Mouse (Mus musculus) forebrain, postnatal 0 days (tissue): ENCODE measurements at regions not wholly inside any gene's neighbourhood (a gene's known extent, or its start where the extent isn't known, plus 50 kb on each side); places are given as distances from the start of the nearest gene placed in this dataset.

Experiments used
- ATAC-seq: fragments of 200-750 bp; cut with Nextera tagmentation; 2 replicates; pipeline ENCODE4 v1.8.0; 2017; ENCODE audit warnings: mild to moderate bottlenecking, moderate library complexity
- DNase-seq: peaks from one replicate; pipeline ENCODE4 v3.0.0-alpha.2; 2015
- H3K27ac ChIP-seq: fragments of 300-500 bp; sonication (generic); 2 replicates; pipeline ENCODE4 v1.5.1; 2014; ENCODE audit warnings: low read depth, mild to moderate bottlenecking, antibody characterized with exemption, low read length, moderate library complexity, mixed read lengths
- H3K27me3 ChIP-seq: fragments of 300-500 bp; sonication (generic); 2 replicates; pipeline ENCODE4 v1.6.1; 2014; ENCODE audit warnings: mild to moderate bottlenecking, low read length, mixed read lengths; ENCODE audit not compliant: insufficient read depth
- H3K36me3 ChIP-seq: fragments of 300-500 bp; sonication (generic); 2 replicates; pipeline ENCODE4 v1.6.1; 2014; ENCODE audit warnings: mild to moderate bottlenecking, moderate library complexity; ENCODE audit not compliant: insufficient read depth
- H3K4me1 ChIP-seq: fragments of 300-500 bp; sonication (generic); 2 replicates; pipeline ENCODE4 v1.6.1; 2014; ENCODE audit warnings: antibody characterized with exemption; ENCODE audit not compliant: insufficient read depth
- H3K4me2 ChIP-seq: fragments of 300-500 bp; sonication (generic); 2 replicates; pipeline ENCODE4 v1.6.1; 2014; ENCODE audit warnings: low read depth, mild to moderate bottlenecking, moderate library complexity
- H3K4me3 ChIP-seq: fragments of 300-500 bp; sonication (generic); 2 replicates; pipeline ENCODE4 v1.5.1; 2014; ENCODE audit warnings: low read depth, low read length, mixed read lengths
- H3K9ac ChIP-seq: fragments of 300-500 bp; sonication (generic); 2 replicates; pipeline ENCODE4 v1.6.1; 2014; ENCODE audit warnings: mild to moderate bottlenecking
- H3K9me3 ChIP-seq: fragments of 300-500 bp; sonication (generic); 2 replicates; pipeline ENCODE4 v1.6.1; 2016; ENCODE audit warnings: low read length
- CTCF ChIP-seq: sonication (generic); IDR thresholded peaks from 2 replicates; pipeline ENCODE4 v1.5.1; 2016; ENCODE audit warnings: antibody characterized with exemption, control low read depth, low read depth
- WGBS: fragments of 180-500 bp; shearing (Covaris S2); extraction: QIAGEN DNeasy Blood & Tissue Kit; methylation state at CpG from one replicate; pipeline ENCODE4 v1.1.7; 2014; 5-methylcytosine and 5-hydroxymethylcytosine counted together

- no peak overlapping the region for H3K4me3 ChIP-seq
- H3K4me1 ChIP-seq, result no peaks in the 10 kb centered on the region
- no peak overlapping the region for H3K27ac ChIP-seq
- no peaks in the 10 kb centered on the region for H3K36me3 ChIP-seq
- H3K4me2 ChIP-seq, result no peak overlapping the region
- no peaks in the 10 kb centered on the region for H3K9me3 ChIP-seq
- H3K27me3 ChIP-seq, result no peaks in the 10 kb centered on the region
- TF ChIP-seq CTCF, result no peak
- no peak for ATAC-seq
- no peak overlapping the region for H3K9ac ChIP-seq
- DNase-seq, result no peak
- WGBS, result 86% methylated on average over 7 of the region's 7 CpGs
Measured at GRCm38 (mm10) chr12:65420127-65420526, 194.8 kb downstream of the Wdr20rt start.

GRCm38 (mm10) chr12:65424506-65424905 is 199.2 kb downstream of the Wdr20rt start:
- no peak overlapping the region for H3K27ac ChIP-seq
- no peaks in the 10 kb centered on the region for H3K27me3 ChIP-seq
- H3K4me2 ChIP-seq, result no peak overlapping the region
- H3K4me1 ChIP-seq, result no peaks in the 10 kb centered on the region
- no peak for ATAC-seq
- TF ChIP-seq CTCF, result no peak
- no peaks in the 10 kb centered on the region for H3K36me3 ChIP-seq
- H3K9ac ChIP-seq, result no peak overlapping the region
- no peaks in the 10 kb centered on the region for H3K9me3 ChIP-seq
- DNase-seq, result no peak
- H3K4me3 ChIP-seq, result no peak overlapping the region
- 99% methylated on average over 2 of the region's 2 CpGs for WGBS

GRCm38 (mm10) chr12:65425440-65425839 is 200.1 kb downstream of the Wdr20rt start:
- WGBS, result 98% methylated on average over 2 of the region's 2 CpGs
- TF ChIP-seq CTCF, result no peak

GRCm38 (mm10) chr12:65426884-65427283 is 201.6 kb downstream of the Wdr20rt start:
- no peaks in the 10 kb centered on the region for H3K9me3 ChIP-seq
- DNase-seq (peak; percentile 20), ATAC-seq (no peak)
- no peak overlapping the region for H3K9ac ChIP-seq
- no peaks in the 10 kb centered on the region for H3K36me3 ChIP-seq
- no peaks in the 10 kb centered on the region for H3K27me3 ChIP-seq
- H3K27ac ChIP-seq, result no peak overlapping the region
- no peak for TF ChIP-seq CTCF
- no peaks in the 10 kb centered on the region for H3K4me1 ChIP-seq
- H3K4me3 ChIP-seq, result no peak overlapping the region
- WGBS, result 51% methylated on average over 11 of the region's 11 CpGs
- 0 out of 2 replicates have a peak overlapping the region, but pooled peaks have one; percentile 6 for H3K4me2 ChIP-seq

More at GRCm38 (mm10) chr12:65425440-65425839, 200.1 kb downstream of the Wdr20rt start:
- no peak overlapping the region for H3K27ac ChIP-seq
- DNase-seq (no peak), ATAC-seq (no peak)
- no peak overlapping the region for H3K4me2 ChIP-seq
- H3K9ac ChIP-seq, result no peak overlapping the region
- no peaks in the 10 kb centered on the region for H3K27me3 ChIP-seq
- H3K36me3 ChIP-seq, result no peaks in the 10 kb centered on the region
- no peaks in the 10 kb centered on the region for H3K4me1 ChIP-seq
- no peaks in the 10 kb centered on the region for H3K9me3 ChIP-seq
- H3K4me3 ChIP-seq, result no peak overlapping the region

- Histone ChIP-seq H3K27me3 (no peaks in the 10 kb centered on the region), H3K9ac (no peak overlapping the region), H3K4me3 (no peak overlapping the region), H3K4me1 (no peaks in the 10 kb centered on the region), H3K27ac (no peak overlapping the region), H3K4me2 (0 out of 2 replicates have a peak overlapping the region, but pooled peaks have one; percentile 19), H3K36me3 (no peaks in the 10 kb centered on the region), H3K9me3 (no peaks in the 10 kb centered on the region)
- ATAC-seq, result no peak
- TF ChIP-seq CTCF, result no peak
- peak; percentile 19 for DNase-seq
- WGBS, result 36% methylated on average over 23 of the region's 23 CpGs
Measured at GRCm38 (mm10) chr12:65428214-65428981, 203.1 kb downstream of the Wdr20rt start.

- no peak for ATAC-seq
- Histone ChIP-seq H3K9me3 (no peaks in the 10 kb centered on the region), H3K27me3 (no peaks in the 10 kb centered on the region), H3K4me1 (no peaks in the 10 kb centered on the region), H3K9ac (no peak overlapping the region), H3K27ac (no peak overlapping the region), H3K4me3 (no peak overlapping the region), H3K4me2 (no peak overlapping the region), H3K36me3 (no peaks in the 10 kb centered on the region)
- TF ChIP-seq CTCF, result no peak
- DNase-seq, result no peak
- 84% methylated on average over 4 of the region's 4 CpGs for WGBS
Measured at GRCm38 (mm10) chr12:65450845-65451244, 225.5 kb downstream of the Wdr20rt start.

- WGBS, result 91% methylated on average over 3 of the region's 3 CpGs
- TF ChIP-seq CTCF, result no peak
- H3K9ac ChIP-seq, result no peak overlapping the region
Measured at GRCm38 (mm10) chr12:65455683-65456082, 230.4 kb downstream of the Wdr20rt start.

More at GRCm38 (mm10) chr12:65455683-65456082, 230.4 kb downstream of the Wdr20rt start:
- H3K4me2 ChIP-seq, result no peak overlapping the region
- DNase-seq, result no peak
- H3K9me3 ChIP-seq, result no peaks in the 10 kb centered on the region
- H3K4me3 ChIP-seq, result no peak overlapping the region
- no peaks in the 10 kb centered on the region for H3K36me3 ChIP-seq
- H3K27me3 ChIP-seq, result no peaks in the 10 kb centered on the region
- no peak overlapping the region for H3K27ac ChIP-seq
- H3K4me1 ChIP-seq, result no peaks in the 10 kb centered on the region
- ATAC-seq, result no peak
